Mouse (Mus musculus): ENCODE measurements around the gene Htra1. TPM values are rescaled to one million over a fixed set of nuclear protein-coding genes. Genes with fewer than 3 reads are reported as not detected.

The Htra1 gene
- polyA plus RNA-seq (2014; fragmentation: Illumina TruSeq; extraction: RNeasy Lipid Tissue Mini Kit (QIAGEN cat#74804)): 85.4 TPM

DNA sequence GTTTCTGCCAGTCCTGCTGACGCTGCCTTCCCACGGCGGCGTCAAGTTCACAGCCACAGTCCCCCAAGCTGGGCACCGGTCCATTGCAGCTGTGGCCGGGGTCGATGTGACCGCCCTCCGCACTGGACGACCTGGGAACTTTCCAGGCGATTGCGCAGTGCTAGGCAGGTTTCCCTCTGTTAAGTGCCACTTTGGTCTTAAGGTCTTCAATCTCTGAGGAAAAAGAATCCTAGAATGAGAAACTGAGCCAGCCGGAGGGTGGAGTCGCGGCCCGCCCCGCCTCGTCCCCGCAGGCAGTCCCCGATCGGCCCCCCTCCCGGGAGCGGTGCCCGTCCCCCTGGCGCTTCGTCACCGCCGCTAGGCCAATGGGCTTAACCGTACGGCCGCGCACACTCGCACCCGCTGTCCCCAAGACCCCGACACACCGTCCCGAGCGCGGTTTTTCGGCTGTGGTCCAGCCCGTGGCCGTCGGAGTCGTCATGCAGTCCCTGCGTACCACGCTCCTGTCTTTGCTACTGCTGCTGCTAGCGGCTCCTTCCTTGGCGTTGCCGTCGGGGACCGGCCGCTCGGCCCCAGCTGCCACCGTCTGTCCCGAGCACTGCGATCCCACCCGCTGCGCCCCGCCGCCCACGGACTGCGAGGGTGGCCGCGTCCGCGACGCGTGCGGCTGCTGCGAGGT, at the start of gene Htra1:
Htra1 (plus strand) TSS at position 319 of the 679 bp plus-strand sequence.

DNA sequence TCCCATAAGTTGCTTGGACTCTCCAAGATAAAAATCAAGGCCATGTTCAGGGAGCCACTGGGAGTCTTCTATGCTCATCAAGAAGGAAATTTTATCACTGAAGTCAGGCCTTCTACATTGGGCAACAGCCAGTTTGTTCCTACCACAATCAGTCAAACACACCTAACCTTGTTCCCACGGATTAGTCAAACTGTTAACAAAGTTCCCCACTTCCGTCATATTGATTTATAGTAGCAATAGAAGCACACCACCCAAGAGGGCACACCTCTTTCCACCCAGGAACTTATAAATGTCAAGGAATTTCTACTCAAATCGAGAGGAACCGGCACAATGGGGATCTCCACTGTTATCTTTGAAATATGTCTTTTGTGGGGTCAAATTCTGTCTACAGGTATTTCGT, 95.8 kb downstream of the Htra1 start, which contains the start of gene Dmbt1:
Dmbt1 (plus strand) TSS at position 299 of the 400 bp plus-strand sequence.

Other genes with a start within 250 kb of the Htra1 start
- 0.83 TPM for gene Btbd16, start 162.0 kb upstream of the Htra1 start, polyA plus RNA-seq (2014; fragmentation: Illumina TruSeq; extraction: RNeasy Lipid Tissue Mini Kit (QIAGEN cat#74804))
- gene Plekha1, start 70.4 kb upstream of the Htra1 start, polyA plus RNA-seq (2014; fragmentation: Illumina TruSeq; extraction: RNeasy Lipid Tissue Mini Kit (QIAGEN cat#74804)): 109 TPM
- gene Dmbt1, start 95.9 kb downstream of the Htra1 start, polyA plus RNA-seq (2014; fragmentation: Illumina TruSeq; extraction: RNeasy Lipid Tissue Mini Kit (QIAGEN cat#74804)): not detected
- not detected for gene 4933402N03Rik, start 210.2 kb downstream of the Htra1 start, polyA plus RNA-seq (2014; fragmentation: Illumina TruSeq; extraction: RNeasy Lipid Tissue Mini Kit (QIAGEN cat#74804))
- 1.6 TPM for gene 5430419D17Rik, start 238.3 kb downstream of the Htra1 start, polyA plus RNA-seq (2014; fragmentation: Illumina TruSeq; extraction: RNeasy Lipid Tissue Mini Kit (QIAGEN cat#74804))